Mouse (Mus musculus): ENCODE results near the gene Med8.

Gene Med8

GRCm38 (mm10) chr4:118409142-118409900 is at the start of gene Med8, which contains the start of gene Szt2:
Gene Med8 (plus strand): TSS chr4:118409337.
Gene Szt2 (minus strand): TSS chr4:118409273.
- peak; percentile 96 for DNase-seq (ENCODE audit: low read depth, low spot score)

DNA sequence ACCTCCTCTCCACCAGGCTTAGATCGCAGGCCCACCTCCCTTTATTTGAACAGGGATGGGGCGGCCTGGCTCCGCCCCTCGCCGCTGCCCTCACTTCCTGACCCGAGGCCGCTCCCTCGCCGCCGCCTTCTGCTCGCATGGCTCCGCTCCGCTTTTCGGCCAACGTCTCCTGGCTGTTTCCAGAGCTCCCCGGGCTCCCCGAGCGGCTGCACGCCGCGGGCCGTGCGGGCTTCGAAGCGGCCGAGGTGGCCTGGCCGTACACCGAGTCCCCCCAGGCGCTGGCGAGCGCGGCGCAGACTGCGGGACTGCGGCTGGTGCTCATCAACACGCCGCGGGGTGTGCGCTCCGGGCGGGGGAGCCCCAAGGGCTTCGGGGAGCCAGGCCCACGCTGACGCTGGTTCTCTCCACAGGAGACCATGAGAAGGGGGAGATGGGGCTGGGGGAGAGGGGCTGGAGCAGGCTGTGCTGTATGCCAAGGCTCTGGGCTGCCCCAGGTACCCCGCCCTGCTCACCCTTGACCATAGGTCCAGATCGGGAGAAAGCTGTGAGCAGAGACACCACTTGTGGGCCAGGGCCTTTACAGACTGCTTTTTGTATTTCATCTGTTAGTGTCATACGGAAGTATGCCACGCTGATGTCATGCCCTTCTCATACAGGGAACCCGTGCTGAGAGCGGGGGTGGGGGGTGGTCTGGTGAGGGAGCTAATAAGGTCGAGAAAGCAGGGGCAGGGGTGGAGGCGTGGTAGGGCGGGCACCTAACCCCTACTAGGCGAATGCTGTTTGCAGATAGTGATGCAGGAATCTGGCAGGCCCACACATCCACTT is 49.0 kb upstream of the Med8 start:
- DNase-seq (ENCODE audit: low read depth, low spot score) = peak; percentile 87

DNA sequence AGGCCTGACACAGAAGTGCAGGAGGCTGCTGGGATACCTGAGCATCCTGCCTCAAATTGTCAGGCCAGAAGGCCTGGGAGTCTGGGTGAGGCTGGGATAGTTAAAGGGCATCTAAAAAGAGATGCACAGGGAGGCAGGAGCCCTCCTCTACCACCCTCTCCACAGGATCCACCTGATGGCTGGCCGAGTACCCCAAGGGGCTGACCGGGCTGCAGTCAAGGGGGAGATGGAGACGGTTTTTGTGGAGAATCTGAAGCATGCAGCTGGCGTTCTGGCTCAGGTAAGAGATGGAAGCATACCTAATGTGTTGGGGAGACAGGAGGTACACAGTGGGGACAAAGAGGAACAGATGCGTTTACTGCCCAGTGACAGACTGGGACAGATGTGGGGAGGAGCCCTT is 47.7 kb upstream of the Med8 start:
- no peak for DNase-seq (ENCODE audit: low read depth, low spot score)

GRCm38 (mm10) chr4:118362879-118363278 is 46.3 kb upstream of the Med8 start:
- DNase-seq (ENCODE audit: low read depth, low spot score) = no peak

GRCm38 (mm10) chr4:118363985-118364384 is 45.2 kb upstream of the Med8 start:
- no peak for DNase-seq (ENCODE audit: low read depth, low spot score)

- DNase-seq (ENCODE audit: low read depth, low spot score) = no peak
These were observed 44.5 kb upstream of the Med8 start for GRCm38 (mm10) chr4:118364641-118365040.

GRCm38 (mm10) chr4:118365991-118366390 is 43.1 kb upstream of the Med8 start:
- DNase-seq (ENCODE audit: low read depth, low spot score) = no peak

DNA sequence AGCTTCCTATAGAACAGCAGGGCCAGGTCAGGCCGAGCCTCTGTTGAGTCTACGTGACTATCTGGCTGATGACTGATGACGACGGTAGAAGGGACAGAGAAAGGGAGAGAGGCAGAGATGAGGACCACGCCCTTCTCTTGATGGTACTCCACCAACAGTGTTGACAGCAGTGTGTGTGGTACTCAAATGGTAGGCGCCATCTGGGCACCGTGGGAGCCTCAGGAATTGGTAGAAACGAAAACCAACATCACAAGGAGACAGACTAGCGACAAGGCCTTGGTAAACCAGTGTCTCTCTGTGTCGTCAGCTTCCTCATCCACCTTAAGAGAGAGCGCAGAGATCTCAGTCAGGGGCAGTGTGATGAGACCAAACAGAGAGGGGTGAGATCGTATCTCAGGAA is 41.6 kb upstream of the Med8 start:
- no peak for DNase-seq (ENCODE audit: low read depth, low spot score)

GRCm38 (mm10) chr4:118368616-118369015 is 40.5 kb upstream of the Med8 start:
- DNase-seq (ENCODE audit: low read depth, low spot score) = no peak

GRCm38 (mm10) chr4:118371822-118372221 is 37.3 kb upstream of the Med8 start:
- no peak for DNase-seq (ENCODE audit: low read depth, low spot score)

GRCm38 (mm10) chr4:118375999-118376398 is 33.1 kb upstream of the Med8 start:
- DNase-seq (ENCODE audit: low read depth, low spot score) = no peak

GRCm38 (mm10) chr4:118383271-118383670 is 25.9 kb upstream of the Med8 start:
- no peak for DNase-seq (ENCODE audit: low read depth, low spot score)

DNA sequence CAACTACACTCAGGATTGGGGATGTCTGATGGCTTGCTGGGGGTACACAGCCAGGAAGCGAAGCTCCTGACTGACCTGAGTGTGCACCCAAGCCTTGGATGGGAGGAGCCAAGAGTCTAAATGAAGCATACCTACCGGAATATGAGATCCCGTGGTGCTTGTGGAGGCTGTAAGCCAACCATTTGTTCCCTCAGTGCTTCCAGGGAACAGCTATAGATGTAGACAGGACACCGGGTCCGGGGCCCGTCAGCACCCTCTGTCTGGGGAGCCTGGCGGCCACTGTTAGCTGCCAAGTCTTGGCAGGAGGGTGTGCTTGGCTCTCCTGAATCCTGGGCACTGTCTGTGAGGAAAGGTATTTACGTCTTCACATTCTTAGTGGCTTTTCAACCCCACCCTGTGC is 21.8 kb upstream of the Med8 start:
- DNase-seq (ENCODE audit: low read depth, low spot score) = no peak

DNA sequence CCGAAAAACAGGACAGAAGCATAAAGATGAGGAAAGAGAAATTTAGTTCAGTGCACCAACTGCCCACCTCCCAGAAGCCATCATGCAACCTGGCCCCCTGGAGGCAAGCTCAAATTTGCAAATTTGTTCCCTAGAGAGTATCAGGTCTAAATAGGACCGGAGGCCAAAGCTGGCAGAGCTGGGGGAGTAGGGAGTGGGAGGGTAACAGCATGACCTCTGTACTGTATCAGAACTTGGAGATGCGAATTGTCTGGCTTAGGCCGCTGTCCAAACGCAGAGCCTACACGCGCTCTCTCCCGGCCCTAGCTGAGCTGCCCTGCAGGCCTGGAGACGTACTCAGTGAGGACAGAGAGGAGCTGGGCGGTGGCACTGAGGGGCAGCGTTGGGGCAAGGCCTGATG is 19.0 kb upstream of the Med8 start:
- DNase-seq (ENCODE audit: low read depth, low spot score) = no peak

GRCm38 (mm10) chr4:118394505-118394904 is 14.6 kb upstream of the Med8 start:
- DNase-seq (ENCODE audit: low read depth, low spot score) = no peak

GRCm38 (mm10) chr4:118395289-118395688 is 13.8 kb upstream of the Med8 start:
- no peak for DNase-seq (ENCODE audit: low read depth, low spot score)

GRCm38 (mm10) chr4:118396433-118396832 is 12.7 kb upstream of the Med8 start:
- no peak for DNase-seq (ENCODE audit: low read depth, low spot score)

- DNase-seq (ENCODE audit: low read depth, low spot score) = no peak
These were observed 10.7 kb upstream of the Med8 start for GRCm38 (mm10) chr4:118398400-118398799.

GRCm38 (mm10) chr4:118401421-118401820 is 7.7 kb upstream of the Med8 start:
- DNase-seq (ENCODE audit: low read depth, low spot score) = no peak

- DNase-seq (ENCODE audit: low read depth, low spot score) = no peak
These were observed 7.2 kb upstream of the Med8 start for GRCm38 (mm10) chr4:118401918-118402317.

DNA sequence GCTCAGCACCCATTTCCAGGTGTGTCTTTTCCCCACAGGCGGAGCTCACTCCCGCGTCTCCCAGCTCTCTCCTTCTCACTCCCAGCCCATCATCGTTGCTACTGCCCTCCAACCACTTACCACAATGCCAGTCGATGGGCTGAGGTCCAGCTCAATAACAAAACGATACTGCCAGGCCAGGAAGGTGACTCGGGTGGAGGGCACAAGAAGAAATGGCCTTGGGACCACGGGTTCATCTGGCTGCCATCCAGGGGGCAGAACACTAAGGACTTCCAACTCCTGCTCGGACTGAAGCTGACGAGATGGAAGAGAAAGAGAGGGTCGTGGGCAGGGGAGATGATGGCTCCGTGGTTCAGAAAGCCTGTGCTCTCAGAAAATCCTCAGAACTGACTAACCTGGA is 6.4 kb upstream of the Med8 start:
- DNase-seq (ENCODE audit: low read depth, low spot score) = no peak

DNA sequence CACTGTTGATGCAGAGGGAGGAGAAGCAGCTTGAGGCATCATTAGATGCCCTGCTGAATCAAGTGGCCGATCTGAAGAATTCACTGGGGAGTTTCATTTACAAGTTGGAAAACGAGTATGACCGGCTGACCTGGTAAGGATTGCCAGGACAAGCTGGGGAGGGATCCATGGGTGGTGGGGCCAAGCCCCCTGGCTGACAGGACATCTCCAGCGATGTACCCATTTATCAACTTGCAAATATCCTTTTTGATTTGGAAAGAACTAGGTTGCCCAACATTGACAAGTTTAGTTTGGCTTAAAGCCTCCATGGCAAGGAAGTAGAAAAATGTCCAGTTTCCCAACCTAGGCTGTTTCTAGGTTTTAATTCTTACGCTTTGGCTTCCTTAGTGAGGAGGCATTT is 1.7 kb downstream of the Med8 start:
- DNase-seq (ENCODE audit: low read depth, low spot score) = no peak

GRCm38 (mm10) chr4:118413553-118413952 is 4.4 kb downstream of the Med8 start:
- no peak for DNase-seq (ENCODE audit: low read depth, low spot score)
